Mouse (Mus musculus) forebrain, embryonic 13.5 days (tissue): Measurements from ENCODE around the gene Itgb4. TPM values are rescaled to one million over a fixed set of nuclear protein-coding genes. Genes with fewer than 3 reads are reported as not detected.

ENCODE experiments used
- ATAC-seq: fragments of 200-750 bp; cut with Nextera tagmentation; 2 replicates; pipeline ENCODE4 v1.8.0; 2017
- H3K27ac ChIP-seq: fragments of 300-500 bp; sonication (generic); 2 replicates; pipeline ENCODE4 v1.5.1; 2015; ENCODE audit warnings: inconsistent platforms, mild to moderate bottlenecking, moderate library complexity
- H3K27me3 ChIP-seq: fragments of 300-500 bp; sonication (generic); 2 replicates; pipeline ENCODE4 v1.6.1; 2015; ENCODE audit warnings: mild to moderate bottlenecking, inconsistent platforms
- H3K36me3 ChIP-seq: fragments of 300-500 bp; sonication (generic); 2 replicates; pipeline ENCODE4 v1.6.1; 2015; ENCODE audit warnings: mild to moderate bottlenecking, inconsistent platforms; ENCODE audit not compliant: poor library complexity, severe bottlenecking
- H3K4me1 ChIP-seq: fragments of 300-500 bp; sonication (generic); 2 replicates; pipeline ENCODE4 v1.6.1; 2015; ENCODE audit warnings: inconsistent platforms
- H3K4me2 ChIP-seq: fragments of 300-500 bp; sonication (generic); 2 replicates; pipeline ENCODE4 v1.6.1; 2015; ENCODE audit warnings: inconsistent platforms, mild to moderate bottlenecking, moderate library complexity
- H3K4me3 ChIP-seq: fragments of 300-500 bp; sonication (generic); 2 replicates; pipeline ENCODE4 v1.5.1; 2015; ENCODE audit warnings: mild to moderate bottlenecking, inconsistent platforms
- H3K9ac ChIP-seq: fragments of 300-500 bp; sonication (generic); 2 replicates; pipeline ENCODE4 v1.6.1; 2015; ENCODE audit warnings: mild to moderate bottlenecking, inconsistent platforms
- H3K9me3 ChIP-seq: fragments of 300-500 bp; sonication (generic); replicated peaks from 2 replicates; pipeline ENCODE4 v1.6.1; 2016; ENCODE audit warnings: inconsistent platforms
- WGBS: fragments of 180-500 bp; shearing (Covaris S2); methylation state at CpG from one replicate; pipeline ENCODE4 v1.1.7; 2015; 5-methylcytosine and 5-hydroxymethylcytosine counted together
- polyA plus RNA-seq: library from polyadenylated mRNA; unstranded; fragments of >200 nt; fragmentation: Nextera tagmentation; extraction: Ambion mirVana; gene quantifications from 2 replicates; pipeline ENCODE4 v1.2.1, GENCODE M21; 2015

Itgb4 gene
- polyA plus RNA-seq, 1 experiment from 2014 or later = 0.21 TPM

DNA sequence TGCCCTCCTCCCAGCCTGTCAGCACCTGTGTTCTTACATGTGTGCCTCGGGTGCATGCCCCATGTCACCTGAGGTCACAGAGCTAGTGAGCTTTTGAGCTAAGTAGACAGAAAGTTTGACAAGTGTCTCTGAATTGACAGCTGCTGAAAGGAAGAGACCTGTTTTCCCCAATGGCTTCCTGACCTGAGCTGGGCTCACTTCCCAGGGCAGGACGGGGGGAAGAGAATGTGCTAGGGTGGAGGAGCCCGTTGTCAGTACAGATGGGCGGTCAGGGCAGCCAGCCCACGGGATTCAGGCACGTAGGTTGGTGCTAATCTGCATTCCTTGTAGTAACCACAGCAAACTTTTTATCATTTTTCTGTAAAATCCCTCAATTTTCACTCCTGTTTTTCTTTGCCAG is 66.1 kb downstream of the Itgb4 start:
- H3K9ac ChIP-seq = no peak overlapping the region
- peaks cover 52% of the 10 kb centered on the region for H3K36me3 ChIP-seq
- ATAC-seq = no peak
- no peaks in the 10 kb centered on the region for H3K9me3 ChIP-seq
- no peaks in the 10 kb centered on the region for H3K27me3 ChIP-seq
- WGBS = 91% methylated on average over 6 of the region's 6 CpGs
- H3K27ac ChIP-seq = no peak overlapping the region
- H3K4me3 ChIP-seq = no peak overlapping the region
- no peaks in the 10 kb centered on the region for H3K4me1 ChIP-seq
- H3K4me2 ChIP-seq = no peak overlapping the region

DNA sequence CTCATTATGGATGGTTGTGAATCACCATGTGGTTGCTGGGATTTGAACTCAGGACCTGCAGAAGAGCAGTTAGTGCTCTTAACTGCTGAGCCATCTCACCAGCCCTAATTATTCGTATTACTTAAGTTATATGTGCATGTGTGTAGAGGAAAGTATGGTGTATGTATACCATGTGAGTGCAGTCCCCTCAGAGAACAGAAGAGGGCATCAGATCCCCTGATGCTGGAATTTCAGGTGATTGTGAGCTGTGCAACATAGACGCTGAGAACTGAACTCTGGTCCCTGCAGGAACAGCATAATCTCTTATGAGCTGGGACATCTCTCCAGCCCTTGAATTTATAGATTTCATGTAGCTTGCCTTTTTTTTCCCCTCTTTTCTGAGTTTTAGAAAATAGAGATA is 67.3 kb downstream of the Itgb4 start:
- H3K36me3 ChIP-seq = peaks cover 63% of the 10 kb centered on the region
- no peak overlapping the region for H3K4me3 ChIP-seq
- 98% methylated on average over 2 of the region's 2 CpGs for WGBS
- H3K4me2 ChIP-seq = no peak overlapping the region
- no peaks in the 10 kb centered on the region for H3K4me1 ChIP-seq
- no peak for ATAC-seq
- H3K27ac ChIP-seq = no peak overlapping the region
- no peak overlapping the region for H3K9ac ChIP-seq
- H3K9me3 ChIP-seq = no peaks in the 10 kb centered on the region
- H3K27me3 ChIP-seq = no peaks in the 10 kb centered on the region

DNA sequence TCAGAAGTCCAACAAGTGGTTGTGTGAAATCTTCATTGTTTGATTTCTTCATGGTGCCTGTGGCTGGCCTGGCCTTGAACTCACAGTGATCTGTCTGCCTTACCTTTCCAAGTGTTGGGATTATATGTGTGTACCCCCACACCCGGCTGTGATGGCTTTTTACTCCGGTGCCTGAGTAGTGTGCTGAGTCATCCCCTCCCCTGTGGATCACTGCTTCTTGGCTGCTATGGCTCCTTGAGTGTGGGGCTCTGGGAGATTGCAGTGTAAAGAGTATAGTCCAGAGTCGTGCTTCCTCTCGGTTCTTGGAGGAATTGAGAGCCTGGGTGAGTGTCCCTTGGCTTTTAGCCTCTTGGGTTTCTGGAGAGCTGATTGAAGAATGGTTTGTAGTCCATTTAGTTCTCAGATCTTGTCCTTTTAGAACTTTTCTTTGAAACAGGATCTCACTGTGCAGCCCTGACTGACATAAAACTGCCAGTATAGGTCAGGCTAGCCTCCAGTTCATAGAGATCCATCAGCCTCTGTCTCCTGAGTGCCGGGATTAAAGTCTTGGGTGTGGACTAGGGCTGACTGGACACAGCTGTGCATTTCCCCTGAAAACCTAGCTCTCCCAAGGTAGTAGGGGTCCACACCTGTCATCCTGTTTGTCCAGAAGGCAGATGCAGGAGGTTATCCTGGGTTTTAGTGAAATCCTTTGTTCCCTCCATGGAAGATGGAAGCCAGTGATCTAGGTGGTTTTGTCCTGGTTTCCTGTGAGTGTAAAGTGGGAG is 68.0 kb downstream of the Itgb4 start:
- peaks cover 69% of the 10 kb centered on the region for H3K36me3 ChIP-seq
- WGBS = 95% methylated on average over 5 of the region's 5 CpGs
- H3K9ac ChIP-seq = no peak overlapping the region
- ATAC-seq = no peak
- H3K27me3 ChIP-seq = no peaks in the 10 kb centered on the region
- no peaks in the 10 kb centered on the region for H3K9me3 ChIP-seq
- no peak overlapping the region for H3K4me2 ChIP-seq
- no peak overlapping the region for H3K27ac ChIP-seq
- no peak overlapping the region for H3K4me3 ChIP-seq
- H3K4me1 ChIP-seq = no peaks in the 10 kb centered on the region

- H3K4me1 ChIP-seq = no peaks in the 10 kb centered on the region
- H3K9ac ChIP-seq = no peak overlapping the region
- H3K9me3 ChIP-seq = no peaks in the 10 kb centered on the region
- H3K36me3 ChIP-seq = peaks cover 76% of the 10 kb centered on the region
- no peaks in the 10 kb centered on the region for H3K27me3 ChIP-seq
- WGBS = 88% methylated on average over 1 of the region's 1 CpGs
- H3K4me2 ChIP-seq = no peak overlapping the region
- no peak for ATAC-seq
- H3K4me3 ChIP-seq = no peak overlapping the region
- H3K27ac ChIP-seq = no peak overlapping the region
These were observed 68.8 kb downstream of the Itgb4 start for GRCm38 (mm10) chr11:116043286-116043685.

- Histone ChIP-seq H3K4me3 (no peak overlapping the region), H3K9me3 (no peaks in the 10 kb centered on the region), H3K27ac (no peak overlapping the region), H3K9ac (no peak overlapping the region), H3K27me3 (no peaks in the 10 kb centered on the region), H3K4me2 (no peak overlapping the region), H3K4me1 (no peaks in the 10 kb centered on the region), H3K36me3 (peaks cover 78% of the 10 kb centered on the region)
- 98% methylated on average over 6 of the region's 6 CpGs for WGBS
- ATAC-seq = no peak
These were observed 70.7 kb downstream of the Itgb4 start for GRCm38 (mm10) chr11:116045173-116045572.

- no peaks in the 10 kb centered on the region for H3K9me3 ChIP-seq
- no peak overlapping the region for H3K4me2 ChIP-seq
- no peaks in the 10 kb centered on the region for H3K27me3 ChIP-seq
- no peak overlapping the region for H3K9ac ChIP-seq
- 94% methylated on average over 2 of the region's 2 CpGs for WGBS
- H3K36me3 ChIP-seq = peaks cover 96% of the 10 kb centered on the region
- no peaks in the 10 kb centered on the region for H3K4me1 ChIP-seq
- no peak overlapping the region for H3K27ac ChIP-seq
- ATAC-seq = no peak
- H3K4me3 ChIP-seq = no peak overlapping the region
These were observed 75.1 kb downstream of the Itgb4 start for GRCm38 (mm10) chr11:116049610-116050009.

- Histone ChIP-seq H3K4me3 (no peak overlapping the region), H3K27ac (no peak overlapping the region), H3K9me3 (no peaks in the 10 kb centered on the region), H3K27me3 (no peaks in the 10 kb centered on the region), H3K36me3 (peaks cover 96% of the 10 kb centered on the region), H3K4me2 (no peak overlapping the region), H3K4me1 (no peaks in the 10 kb centered on the region), H3K9ac (no peak overlapping the region)
- ATAC-seq = no peak
- 86% methylated on average over 4 of the region's 4 CpGs for WGBS
These were observed 75.7 kb downstream of the Itgb4 start for GRCm38 (mm10) chr11:116050196-116050595.

DNA sequence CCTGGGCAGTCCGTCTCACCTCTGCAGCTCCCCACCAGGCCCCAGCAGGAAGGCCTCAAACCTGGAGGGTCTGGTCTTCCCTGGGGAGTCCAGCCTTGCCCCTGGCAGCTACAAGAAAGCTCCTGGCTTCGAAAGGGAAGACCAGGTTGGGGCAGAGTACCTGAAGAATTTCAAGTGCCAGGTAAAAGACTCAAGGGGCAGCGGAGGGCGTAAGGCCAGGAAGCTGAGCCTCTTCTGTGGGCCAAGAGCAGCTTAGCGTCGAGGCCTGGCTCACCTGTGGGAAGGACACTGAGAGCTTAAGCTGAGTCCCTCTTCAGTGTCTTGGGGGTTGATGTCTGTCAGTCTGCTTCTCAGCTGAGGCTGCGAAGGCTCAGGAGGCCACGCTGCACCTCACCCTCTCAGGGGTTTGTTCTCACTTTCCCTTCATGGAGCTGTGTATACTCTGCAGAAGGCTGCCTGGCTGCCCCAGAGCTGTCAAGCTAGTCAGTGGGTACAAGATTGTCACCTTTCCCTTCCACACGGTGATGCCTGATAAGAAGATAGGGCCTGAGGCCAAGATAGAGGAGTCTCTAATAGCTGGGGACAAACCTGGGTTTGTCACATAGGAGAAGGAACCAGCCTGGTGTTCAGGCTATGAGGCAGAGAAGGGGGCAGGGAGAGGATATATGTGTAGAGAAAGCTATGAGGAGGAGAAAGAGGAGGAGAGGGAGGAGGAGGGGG is 79.2 kb downstream of the Itgb4 start:
- H3K36me3 ChIP-seq = peaks cover 99% of the 10 kb centered on the region
- H3K9ac ChIP-seq = no peak overlapping the region
- 93% methylated on average over 9 of the region's 9 CpGs for WGBS
- no peak overlapping the region for H3K4me2 ChIP-seq
- no peak overlapping the region for H3K27ac ChIP-seq
- no peak for ATAC-seq
- no peak overlapping the region for H3K4me3 ChIP-seq
- H3K9me3 ChIP-seq = no peaks in the 10 kb centered on the region
- no peaks in the 10 kb centered on the region for H3K4me1 ChIP-seq
- H3K27me3 ChIP-seq = no peaks in the 10 kb centered on the region

DNA sequence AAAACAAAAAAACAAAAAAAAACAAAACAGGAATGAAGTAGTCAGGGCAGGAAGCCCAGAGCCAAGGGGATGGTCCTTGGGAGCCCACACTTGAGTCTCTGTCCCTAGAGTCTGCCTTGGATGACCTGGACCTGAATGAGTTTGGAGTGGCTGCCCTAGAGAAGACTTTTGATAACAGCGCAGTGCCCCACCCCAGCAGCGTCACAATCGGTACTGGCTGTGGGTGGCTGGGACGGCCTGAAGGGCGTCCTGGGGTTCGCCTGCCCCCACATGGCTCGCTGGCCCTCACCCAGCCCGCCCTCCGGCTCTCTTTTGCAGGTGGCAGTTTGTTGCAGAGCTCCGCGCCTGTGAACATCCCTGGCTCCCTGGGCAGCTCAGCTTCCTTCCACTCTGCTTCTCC is 81.4 kb downstream of the Itgb4 start:
- ATAC-seq = no peak
- 95% methylated on average over 11 of the region's 11 CpGs for WGBS
- Histone ChIP-seq H3K4me2 (no peak overlapping the region), H3K9me3 (no peaks in the 10 kb centered on the region), H3K36me3 (peaks cover 99% of the 10 kb centered on the region), H3K27ac (no peak overlapping the region), H3K9ac (no peak overlapping the region), H3K4me1 (no peaks in the 10 kb centered on the region), H3K27me3 (no peaks in the 10 kb centered on the region), H3K4me3 (no peak overlapping the region)

DNA sequence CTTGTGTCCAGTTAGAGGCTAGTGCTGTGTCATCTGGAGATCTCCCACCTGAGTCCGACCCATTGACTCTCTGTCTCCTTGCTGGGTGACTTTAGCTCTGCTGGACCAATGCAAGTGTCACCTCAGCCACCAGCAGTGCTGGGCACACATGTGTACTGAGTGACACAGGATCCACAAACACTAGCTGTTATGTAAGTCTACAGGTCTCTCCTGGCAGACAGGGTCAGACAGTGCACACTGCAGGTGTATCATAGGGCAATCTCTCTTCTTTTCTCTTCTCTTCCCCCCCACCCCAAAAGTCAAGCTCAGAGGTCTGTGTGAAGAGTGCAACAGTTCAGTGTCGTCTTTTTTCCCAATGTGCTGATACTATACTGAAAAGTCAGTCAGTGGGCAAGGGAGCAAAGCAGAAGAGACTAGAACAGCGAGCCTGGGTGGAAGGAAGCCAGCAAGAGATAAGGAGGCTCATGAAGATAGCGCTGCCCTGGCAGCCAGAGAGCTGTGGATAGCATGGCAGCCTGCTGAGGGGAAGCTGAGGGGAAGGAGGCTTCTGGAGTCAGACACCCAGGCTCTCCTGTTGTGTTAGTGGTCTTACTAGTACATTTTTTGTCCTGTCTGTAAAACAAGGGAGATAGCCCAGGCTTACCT is 82.8 kb downstream of the Itgb4 start:
- Histone ChIP-seq H3K4me3 (no peak overlapping the region), H3K4me2 (no peak overlapping the region), H3K36me3 (peaks cover 100% of the 10 kb centered on the region), H3K27ac (no peak overlapping the region), H3K9me3 (no peaks in the 10 kb centered on the region), H3K4me1 (0 out of 2 replicates have a peak, but pooled peaks cover 3% of the 10 kb centered on the region), H3K27me3 (no peaks in the 10 kb centered on the region), H3K9ac (no peak overlapping the region)
- 89% methylated on average over 4 of the region's 4 CpGs for WGBS
- no peak for ATAC-seq
